ENCODE assay signal across 8 mouse cellular contexts in the genomic region with DNA sequence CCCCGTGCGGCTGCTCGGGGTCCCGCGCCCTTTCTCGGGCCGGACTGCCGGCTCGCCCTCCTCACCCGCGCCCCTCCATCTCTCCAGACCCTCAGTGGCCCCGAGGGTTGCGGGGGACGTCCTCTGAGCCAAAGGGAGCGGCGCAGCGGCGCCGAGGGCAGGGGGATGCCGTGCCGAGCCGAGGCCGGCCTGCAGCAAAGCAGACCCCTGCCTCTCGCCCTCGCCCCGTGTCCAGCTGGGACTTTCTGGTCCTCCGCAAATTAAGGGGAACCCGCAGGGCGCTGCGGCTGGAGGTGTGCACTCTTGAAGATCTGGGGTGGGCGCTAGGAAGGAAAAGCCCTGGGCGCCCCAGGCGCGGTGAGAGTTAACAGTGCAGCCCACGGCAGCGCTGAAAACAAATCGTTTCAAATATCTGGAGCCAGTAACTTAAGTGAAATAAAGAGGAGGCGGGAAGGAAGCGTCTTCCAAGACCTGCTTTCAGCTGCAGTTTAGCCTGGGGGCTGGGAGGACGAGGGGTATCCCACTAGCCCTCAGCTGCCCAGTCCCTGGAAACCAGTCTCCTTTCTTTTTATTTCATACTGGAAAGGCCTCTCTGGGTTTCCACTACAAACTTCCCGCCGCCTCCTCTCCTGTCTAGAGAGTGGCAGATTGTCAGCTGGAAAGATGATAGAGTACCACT. TPM values are rescaled to one million over a fixed set of nuclear protein-coding genes. Genes with fewer than 3 reads are reported as not detected.
DNase-seq lines count a peak whose midpoint lies in the region; ATAC-seq and TF ChIP-seq lines count a peak whose summit lies in the region.

No protein-coding gene starts in this region.

- peak overlapping the region; percentile 95 for H3K27ac ChIP-seq in forebrain, embryonic 12.5 days
- H3K27ac ChIP-seq in hindbrain, embryonic 11.5 days (ENCODE audit: low read depth, low read length): peak overlapping the region; percentile 98
- peak overlapping the region; percentile 96 for H3K27ac ChIP-seq in limb, embryonic 11.5 days (replicated peaks; ENCODE audit: low read depth, low read length)
- H3K27ac ChIP-seq in midbrain, postnatal 0 days (ENCODE audit: low read depth, low read length): peak overlapping the region; percentile 83

- ATAC-seq in forebrain, embryonic 12.5 days (ENCODE audit: low FRiP score): peak; percentile 62
- ATAC-seq in hindbrain, embryonic 11.5 days (ENCODE audit: low FRiP score): peak; percentile 78
- ATAC-seq in limb, embryonic 11.5 days (ENCODE audit: insufficient number of reproducible peaks, low FRiP score, low TSS enrichment, low read depth): peak; percentile 36
- peak; percentile 58 for ATAC-seq in midbrain, postnatal 0 days (ENCODE audit: low FRiP score)

- peak overlapping the region; percentile 92 for H3K9ac ChIP-seq in forebrain, embryonic 12.5 days
- peak overlapping the region; percentile 92 for H3K9ac ChIP-seq in hindbrain, embryonic 11.5 days (ENCODE audit: low read depth, low read length)
- peak overlapping the region; percentile 95 for H3K9ac ChIP-seq in limb, embryonic 11.5 days (ENCODE audit: low read length)
- peak overlapping the region; percentile 87 for H3K9ac ChIP-seq in midbrain, postnatal 0 days (replicated peaks; ENCODE audit: low read length, poor library complexity, severe bottlenecking)

- H3K4me1 ChIP-seq in forebrain, embryonic 12.5 days: peaks cover 45% of the 10 kb centered on the region
- H3K4me1 ChIP-seq in hindbrain, embryonic 11.5 days (replicated peaks; ENCODE audit: control insufficient read depth, insufficient read depth, low read length): peaks cover 14% of the 10 kb centered on the region
- H3K4me1 ChIP-seq in limb, embryonic 11.5 days (ENCODE audit: control insufficient read depth, insufficient read depth, low read length): peaks cover 43% of the 10 kb centered on the region
- peaks cover 8% of the 10 kb centered on the region for H3K4me1 ChIP-seq in midbrain, postnatal 0 days (ENCODE audit: insufficient read depth, low read length)

- no peaks in the 10 kb centered on the region for H3K9me3 ChIP-seq in forebrain, embryonic 12.5 days
- no peaks in the 10 kb centered on the region for H3K9me3 ChIP-seq in hindbrain, embryonic 11.5 days (ENCODE audit: control insufficient read depth, low read length)
- H3K9me3 ChIP-seq in limb, embryonic 11.5 days (ENCODE audit: control insufficient read depth, low read length): no peaks in the 10 kb centered on the region
- no peaks in the 10 kb centered on the region for H3K9me3 ChIP-seq in midbrain, postnatal 0 days (ENCODE audit: low read length)

- WGBS in forebrain, embryonic 12.5 days: under 1% methylated on average over 41 of the region's 42 CpGs
- WGBS in hindbrain, embryonic 11.5 days: under 1% methylated on average over 41 of the region's 42 CpGs
- under 1% methylated on average over 36 of the region's 42 CpGs for WGBS in limb, embryonic 11.5 days
- WGBS in midbrain, postnatal 0 days: 1% methylated on average over 30 of the region's 42 CpGs

- peak overlapping the region; percentile 85 for H3K4me2 ChIP-seq in forebrain, embryonic 12.5 days
- peak overlapping the region; percentile 78 for H3K4me2 ChIP-seq in hindbrain, embryonic 11.5 days (replicated peaks; ENCODE audit: low read depth, low read length)
- H3K4me2 ChIP-seq in limb, embryonic 11.5 days (ENCODE audit: low read depth, severe bottlenecking): peak overlapping the region; percentile 85
- peak overlapping the region; percentile 89 for H3K4me2 ChIP-seq in midbrain, postnatal 0 days (ENCODE audit: low read depth, low read length, poor library complexity, severe bottlenecking)

- no peak for TF ChIP-seq CTCF in midbrain, postnatal 0 days (IDR thresholded peaks at IDR 0.05)

- 0 out of 2 replicates have a peak, but pooled peaks cover 3% of the 10 kb centered on the region for H3K27me3 ChIP-seq in forebrain, embryonic 12.5 days
- no peaks in the 10 kb centered on the region for H3K27me3 ChIP-seq in hindbrain, embryonic 11.5 days (ENCODE audit: control insufficient read depth, insufficient read depth, low read length)
- H3K27me3 ChIP-seq in limb, embryonic 11.5 days (ENCODE audit: control insufficient read depth, insufficient read depth, low read length): no peaks in the 10 kb centered on the region
- no peaks in the 10 kb centered on the region for H3K27me3 ChIP-seq in midbrain, postnatal 0 days (ENCODE audit: insufficient read depth, low read length)

- DNase-seq in cerebellum, adult 11 months: peak; percentile 12
- no peak for DNase-seq in cerebellum, adult 11-12 months
- peak; percentile 19 for DNase-seq in CD4-positive helper T cell, adult 2 months (ENCODE audit: low read depth, low spot score)
- DNase-seq in hindbrain, embryonic 11.5 days (ENCODE audit: low spot score): peak; percentile 78
- DNase-seq in limb, embryonic 11.5 days (ENCODE audit: low spot score): peak; percentile 76
- DNase-seq in midbrain, postnatal 0 days (ENCODE audit: low spot score): peak; percentile 57
- DNase-seq in yolk sac, embryonic 10.5 days (ENCODE audit: low spot score): peak; percentile 42

- H3K36me3 ChIP-seq in forebrain, embryonic 12.5 days (replicated peaks): no peaks in the 10 kb centered on the region
- H3K36me3 ChIP-seq in hindbrain, embryonic 11.5 days (ENCODE audit: control insufficient read depth, insufficient read depth, low read length): no peaks in the 10 kb centered on the region
- H3K36me3 ChIP-seq in limb, embryonic 11.5 days (ENCODE audit: control insufficient read depth, insufficient read depth, low read length): no peaks in the 10 kb centered on the region
- H3K36me3 ChIP-seq in midbrain, postnatal 0 days (ENCODE audit: insufficient read depth, low read length): no peaks in the 10 kb centered on the region

- H3K4me3 ChIP-seq in forebrain, embryonic 12.5 days (replicated peaks): peak overlapping the region; percentile 87
- peak overlapping the region; percentile 93 for H3K4me3 ChIP-seq in hindbrain, embryonic 11.5 days (ENCODE audit: low read depth, low read length)
- peak overlapping the region; percentile 92 for H3K4me3 ChIP-seq in limb, embryonic 11.5 days (ENCODE audit: low read depth, low read length)
- H3K4me3 ChIP-seq in midbrain, postnatal 0 days (ENCODE audit: low read depth, low read length): peak overlapping the region; percentile 86

RNA-seq across cellular contexts. Expression of a gene that starts 36.9 kb away (rescaled TPM):
- 15.1 and 25.7 TPM in 2 replicates for polyA plus RNA-seq in forebrain, embryonic 12.5 days (2016; fragmentation: Nextera tagmentation; extraction: Ambion mirVana)
- 19.7 and 25.6 TPM in 2 replicates for polyA plus RNA-seq in hindbrain, embryonic 11.5 days (2014; fragmentation: Nextera tagmentation; extraction: Ambion mirVana)
- 43.9 and 46.8 TPM in 2 replicates for polyA plus RNA-seq in limb, embryonic 11.5 days (2014; fragmentation: Nextera tagmentation; extraction: Ambion mirVana)
- total RNA-seq in midbrain, postnatal 0 days (2014; rRNA removed): 61.2 and 65.0 TPM in 2 replicates
- polyA plus RNA-seq in midbrain, postnatal 0 days (2015; fragmentation: Nextera tagmentation; extraction: Ambion mirVana): 16.5 and 20.6 TPM in 2 replicates
